Mouse (Mus musculus): ENCODE measurements around the gene Gm36245.

DNA sequence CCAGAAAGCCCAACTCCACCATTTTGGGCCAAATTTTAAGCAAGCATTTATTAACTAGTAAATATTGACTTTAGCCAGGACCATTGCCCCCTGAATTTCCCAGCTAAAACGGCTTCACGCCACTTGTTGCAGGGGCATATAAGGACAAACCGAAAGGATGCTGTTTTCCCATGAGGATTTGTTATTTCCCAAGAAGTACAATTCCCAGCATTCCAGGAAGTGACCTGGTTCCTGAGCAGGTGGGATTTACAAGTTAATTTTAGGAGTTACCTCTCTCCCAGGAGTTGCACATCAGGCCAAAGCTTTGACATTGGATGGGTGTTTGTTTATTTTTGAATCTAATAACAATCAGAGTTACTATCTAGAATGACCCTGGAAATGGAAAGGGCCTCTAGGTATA is 7.0 kb downstream of the Gm36245 start:
- no peak for TF ChIP-seq CTCF (IDR thresholded peaks at IDR 0.05; ENCODE audit: insufficient read depth, low read length)
- TF ChIP-seq POLR2A (IDR thresholded peaks at IDR 0.05; ENCODE audit: borderline replicate concordance, extremely low read depth, low read depth, low read length) = no peak
